Mouse (Mus musculus): ENCODE measurements around the gene Haus2.
"Not testable (repeated sequence)": the region's sequence is repeated elsewhere in the genome, so short reads cannot be mapped to it uniquely, and the experiment has no call there.

Haus2 gene

DNA sequence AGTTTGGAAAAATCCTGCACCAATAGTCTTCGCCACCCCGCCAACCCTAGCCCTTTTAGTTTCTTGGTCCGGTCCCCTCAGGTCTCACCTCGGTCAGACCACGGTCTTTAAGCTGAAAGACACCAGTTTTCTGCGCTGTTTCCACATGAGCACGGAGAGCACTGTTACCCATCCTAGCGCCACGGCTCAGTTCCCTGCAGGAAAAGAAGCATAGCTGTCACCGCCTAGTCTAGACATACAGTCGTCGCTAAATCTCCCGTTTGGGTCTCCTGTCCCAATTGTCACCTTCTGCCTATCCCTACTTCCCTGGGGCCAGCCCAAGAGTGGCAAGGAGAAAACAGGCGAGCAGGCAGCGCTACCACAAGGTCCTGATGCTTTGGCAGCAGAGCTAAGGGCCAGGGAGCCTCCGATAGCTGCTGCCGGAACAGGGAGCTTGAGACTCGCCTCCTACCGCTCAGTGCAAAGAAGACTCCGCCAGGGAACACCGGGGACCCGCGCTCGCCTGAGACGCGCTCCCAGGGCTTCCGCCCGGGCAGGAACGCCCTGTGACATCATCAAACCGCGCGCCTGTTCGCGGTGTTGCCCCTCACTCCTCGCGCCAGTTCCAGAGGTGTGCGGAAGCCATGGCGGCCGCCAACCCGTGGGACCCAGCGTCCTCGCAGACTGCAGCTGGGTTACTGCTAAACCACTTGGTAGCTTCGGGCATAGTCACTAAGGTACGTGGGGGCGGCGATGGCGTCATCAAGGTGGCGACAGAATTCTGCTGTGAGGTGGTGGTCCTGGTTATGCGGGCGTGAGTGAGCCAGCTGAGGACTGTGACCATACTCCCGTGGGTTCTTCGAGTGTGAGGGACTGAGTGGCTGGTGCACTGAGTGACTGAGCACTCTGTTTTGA is at the start of gene Haus2, which contains the start of gene Lrrc57:
TSS of gene Haus2 (plus strand) at position 554 of the 894 bp plus-strand sequence.
TSS of gene Lrrc57 (minus strand) at position 691 of the 894 bp plus-strand sequence.
- peak; percentile 88 to 91 for DNase-seq

DNA sequence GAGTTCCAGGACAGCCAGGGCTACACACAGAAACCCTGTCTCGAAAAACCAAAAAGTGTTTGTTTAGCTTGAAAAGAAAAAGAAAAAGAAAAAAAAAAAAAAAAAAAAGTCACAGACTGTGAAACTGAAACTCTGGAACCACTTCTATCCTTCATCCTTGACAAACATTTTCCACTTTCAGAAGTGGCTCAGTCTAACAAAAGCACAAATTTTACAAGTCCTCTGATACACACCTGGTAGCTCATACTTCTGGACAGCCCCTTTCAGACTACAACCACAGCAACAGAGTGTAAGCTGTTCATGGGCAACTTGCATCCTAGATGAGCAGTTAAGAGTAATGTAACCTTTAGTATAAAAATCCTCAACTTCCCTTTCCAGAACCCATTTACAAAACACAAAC is 47.7 kb upstream of the Haus2 start:
- no peak for DNase-seq

DNA sequence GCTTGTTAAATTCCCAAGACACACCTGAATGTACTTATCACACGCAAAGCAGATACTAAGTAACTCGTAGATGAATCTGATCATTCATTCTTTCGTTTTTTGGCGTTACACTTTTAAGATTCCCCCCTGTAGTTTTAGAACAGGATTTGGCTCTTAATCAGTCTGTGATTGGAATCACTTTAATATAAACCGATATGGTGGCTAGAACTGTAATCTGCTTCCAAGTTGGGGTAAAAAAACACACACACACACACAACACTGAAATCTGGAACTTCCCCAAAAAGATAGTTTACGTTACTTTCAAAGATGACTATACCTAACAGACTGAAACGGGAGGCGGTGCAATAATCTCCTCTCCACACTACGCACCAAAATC is 46.3 kb upstream of the Haus2 start:
- no peak for DNase-seq

DNA sequence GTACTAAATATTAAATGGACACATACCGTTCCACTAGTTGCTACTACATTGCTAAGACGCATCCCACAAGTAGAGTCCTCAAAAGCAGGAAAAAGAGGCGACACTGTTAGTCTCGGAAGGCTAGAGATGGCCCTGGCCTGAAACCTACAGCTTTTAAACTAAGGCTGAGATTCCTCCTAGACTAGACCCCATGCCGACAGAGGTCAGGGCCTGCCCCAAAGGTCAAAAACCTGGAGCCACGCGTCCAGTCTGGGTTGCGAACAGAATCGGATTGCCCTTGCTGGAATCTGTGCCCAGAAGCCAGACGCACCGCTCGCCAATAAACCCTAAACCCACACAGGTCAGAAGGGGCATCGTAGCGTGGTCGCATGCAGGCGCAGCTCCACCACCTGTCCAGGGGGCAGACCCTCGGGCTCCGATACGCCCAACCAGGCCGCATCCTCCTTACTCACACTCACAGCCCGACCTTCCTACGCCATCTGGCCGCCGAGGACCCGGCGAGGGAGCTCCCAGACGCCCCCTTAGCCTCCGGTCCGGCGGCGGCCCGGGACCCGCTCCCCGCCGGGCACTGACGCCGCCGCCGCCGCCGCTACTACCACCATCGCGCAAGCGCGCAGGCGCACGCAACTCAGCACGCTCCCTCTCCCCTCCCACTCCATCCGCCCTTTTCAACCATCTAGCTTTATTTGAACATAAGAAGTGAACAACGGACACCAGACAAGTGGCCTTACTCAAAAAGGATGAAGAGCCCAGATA is 45.8 kb upstream of the Haus2 start, which contains the start of gene Zfp106:
TSS of gene Zfp106 (minus strand) at position 609 of the 756 bp plus-strand sequence.
- DNase-seq = peak; percentile 89 to 91

DNA sequence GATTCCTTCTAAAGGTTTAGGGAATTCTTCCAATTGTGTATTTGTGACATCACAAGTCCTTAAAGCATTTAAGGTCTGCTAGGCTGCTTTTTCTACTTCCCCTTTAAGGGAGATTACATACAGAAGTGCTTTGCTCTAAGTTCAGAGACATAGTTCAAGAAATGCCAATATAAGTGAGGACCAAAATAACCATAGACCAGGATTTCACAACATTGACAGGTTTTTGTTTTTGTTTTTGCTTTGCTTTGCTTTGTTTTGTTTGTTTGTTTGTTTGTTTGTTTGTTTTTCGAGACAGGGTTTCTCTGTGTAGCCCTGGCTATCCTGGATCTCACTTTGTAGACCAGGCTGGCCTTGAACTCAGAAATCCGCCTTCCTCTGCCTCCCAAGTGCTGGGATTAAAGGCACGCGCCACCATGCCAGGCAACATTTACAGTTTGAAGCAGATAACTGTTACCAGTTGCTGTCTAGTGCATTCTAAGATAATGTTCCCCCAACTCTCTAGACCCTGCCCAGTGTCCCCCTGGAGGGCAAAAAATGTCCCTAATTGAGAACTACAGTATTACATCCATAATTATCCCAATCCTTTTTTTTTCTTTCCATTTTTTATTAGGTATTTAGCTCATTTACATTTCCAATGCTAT is 44.5 kb upstream of the Haus2 start:
- not testable (repeated sequence) for DNase-seq

DNA sequence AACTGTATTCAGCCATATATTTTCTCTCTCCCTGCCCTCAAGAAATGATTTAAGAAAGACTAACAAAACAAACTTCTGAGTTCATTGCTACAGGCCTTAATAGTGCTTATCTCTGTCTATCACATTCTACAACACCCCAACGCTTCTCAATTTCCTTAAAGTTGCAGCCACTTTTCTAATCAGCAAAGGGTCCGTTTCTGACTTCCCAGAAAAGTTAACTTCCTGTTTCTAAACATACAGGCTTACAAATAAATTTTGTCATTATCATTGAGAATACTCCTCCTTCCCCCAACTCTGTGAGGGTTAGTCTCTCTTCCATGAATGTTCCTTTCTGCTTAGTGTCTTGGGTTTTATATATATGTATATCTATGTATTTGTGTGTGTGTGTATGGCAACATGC is 43.8 kb upstream of the Haus2 start:
- no peak for DNase-seq

DNA sequence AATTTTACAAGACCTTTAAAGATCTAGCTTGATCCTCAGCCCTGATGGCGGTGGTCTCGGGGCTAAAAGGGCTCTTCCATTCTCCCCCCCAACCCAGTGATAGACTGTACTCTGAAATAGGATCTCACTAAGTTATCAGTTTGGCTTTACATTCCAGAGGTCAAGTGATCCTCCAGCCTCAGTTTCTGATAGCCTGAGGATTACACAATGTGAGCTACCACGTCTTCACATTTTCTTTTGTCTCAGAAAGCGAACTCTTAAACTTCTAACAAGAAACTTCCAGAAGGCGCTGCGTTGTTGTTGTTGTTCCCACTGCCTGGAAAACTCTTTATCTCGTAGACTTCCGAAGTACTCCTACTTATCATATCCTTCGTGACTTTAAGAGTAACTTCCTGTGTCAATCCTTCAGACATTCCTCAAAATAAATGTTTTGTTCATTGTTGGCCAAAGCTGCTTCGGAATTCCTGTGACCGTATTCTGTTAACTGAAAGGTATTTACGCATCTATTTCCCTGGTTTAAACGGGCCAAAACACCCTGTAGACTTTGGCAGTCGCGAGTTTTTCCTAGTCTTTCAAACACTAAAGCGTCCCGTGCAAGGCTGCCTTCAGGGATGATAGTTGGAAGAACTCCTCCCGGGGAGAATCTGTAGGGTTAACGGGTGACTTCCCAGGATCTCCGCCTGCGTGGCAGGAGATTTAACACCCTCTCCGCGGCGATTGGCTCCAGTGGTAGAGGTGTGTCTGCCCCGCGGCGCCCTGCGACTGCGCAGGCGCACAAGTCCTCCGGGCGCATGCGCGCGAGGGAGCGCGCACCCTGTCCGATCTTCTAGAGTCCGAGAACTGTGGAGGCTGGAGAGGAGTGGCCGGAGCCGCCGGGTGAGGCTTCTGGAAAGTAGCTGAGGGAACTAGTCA is 42.0 kb upstream of the Haus2 start, which contains the start of gene Snap23:
TSS of gene Snap23 (plus strand) at position 786 of the 912 bp plus-strand sequence.
- DNase-seq = peak; percentile 93 to 98

DNA sequence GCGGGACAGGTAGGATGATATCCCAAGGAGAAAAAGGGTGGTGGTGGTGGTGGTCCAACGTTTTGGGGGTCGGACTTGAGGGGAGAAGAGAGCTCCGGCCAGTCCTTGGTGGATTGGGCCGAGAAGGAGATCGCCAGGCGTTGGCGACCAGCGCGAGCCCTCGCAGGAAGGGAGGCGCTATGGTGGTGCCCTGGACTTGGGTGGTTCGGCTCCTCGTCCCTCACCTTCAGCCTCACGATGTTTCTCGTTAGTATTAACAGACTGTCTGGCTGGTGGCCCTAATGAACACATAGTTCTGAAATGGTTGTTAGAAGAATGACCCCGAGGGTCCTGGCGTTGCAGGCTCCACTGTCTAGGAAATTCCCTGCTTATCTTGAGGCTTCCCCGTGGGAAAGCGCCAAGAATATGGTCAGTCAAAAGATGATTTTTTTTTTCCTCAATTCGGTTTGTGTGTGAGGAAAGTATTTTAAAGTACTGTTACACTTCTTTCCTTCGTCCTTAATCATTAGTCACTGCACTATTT is 41.3 kb upstream of the Haus2 start:
- no peak for DNase-seq

DNA sequence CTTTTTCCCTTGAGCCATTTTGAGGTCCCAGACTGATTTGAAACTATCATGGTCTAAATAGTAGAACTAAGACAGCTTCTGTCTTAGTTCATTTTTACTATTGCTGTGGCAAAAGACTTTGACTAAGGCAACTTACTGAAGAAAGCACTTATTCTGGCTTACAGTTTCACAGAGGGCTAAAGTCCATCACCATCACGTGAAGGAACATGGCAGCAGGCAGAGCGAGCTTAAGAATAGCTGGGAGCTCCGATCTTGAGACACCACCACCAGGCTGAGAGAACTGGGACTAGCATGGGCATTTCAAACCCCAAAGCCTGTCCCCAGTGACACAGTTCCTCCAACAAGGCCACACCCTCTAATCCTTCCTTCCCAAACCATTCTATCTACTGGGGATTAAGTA is 38.1 kb upstream of the Haus2 start:
- no peak for DNase-seq

DNA sequence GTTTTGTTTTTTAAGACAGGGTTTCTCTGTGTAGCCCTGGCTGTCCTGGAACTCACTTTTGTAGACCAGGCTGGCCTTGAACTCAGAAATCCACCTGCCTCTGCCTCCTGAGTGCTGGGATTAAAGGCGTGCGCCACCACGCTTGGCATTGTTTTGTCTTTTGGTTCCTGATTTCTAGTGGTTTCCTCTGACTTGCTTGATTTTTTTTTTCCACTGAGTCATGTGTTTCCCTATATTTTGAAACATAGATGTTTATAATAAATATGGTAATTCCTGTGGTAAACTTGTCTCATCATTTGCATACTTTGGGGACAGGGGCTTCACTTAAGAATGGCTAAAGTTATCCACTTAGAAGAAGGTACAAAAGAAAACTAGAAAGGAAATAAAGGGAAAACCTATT is 37.0 kb upstream of the Haus2 start:
- DNase-seq = not testable (repeated sequence)

DNA sequence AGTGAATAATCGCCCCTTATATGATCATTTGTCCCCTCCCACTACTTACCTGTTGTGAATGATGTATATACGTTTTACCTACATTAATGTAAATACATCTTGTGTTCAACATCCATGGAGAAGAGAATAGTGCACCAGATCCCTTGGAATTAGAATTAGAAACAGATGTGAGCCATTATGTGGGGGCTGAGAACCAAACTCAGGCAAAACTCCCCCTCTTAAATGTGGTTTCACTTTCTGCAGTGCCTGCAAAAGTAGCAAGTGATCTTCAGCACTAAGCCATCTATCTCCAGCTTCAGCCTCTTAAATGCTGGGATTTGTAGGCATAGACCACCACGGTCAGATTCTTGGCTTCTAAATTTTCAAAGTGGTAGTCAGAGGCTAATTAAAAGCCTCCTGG is 34.1 kb upstream of the Haus2 start:
- no peak for DNase-seq

DNA sequence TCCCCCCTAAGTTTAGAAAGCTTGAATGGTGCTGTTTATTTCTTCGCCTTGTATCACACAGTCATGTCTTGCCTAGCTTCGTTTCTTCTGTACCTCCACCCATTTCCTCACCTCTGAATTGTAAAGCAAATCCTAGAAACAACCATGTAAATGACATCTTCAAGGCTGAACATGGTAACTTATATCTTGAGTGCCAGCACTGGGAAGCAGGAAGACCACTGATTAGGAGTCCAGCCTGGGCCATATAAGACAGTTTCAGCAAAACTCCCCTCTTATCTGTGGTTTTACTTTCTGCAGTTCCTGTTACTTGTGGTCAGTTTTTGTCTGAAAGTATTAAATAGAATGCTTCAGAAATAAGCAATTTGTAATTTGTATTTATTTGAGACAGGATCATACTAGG is 33.2 kb upstream of the Haus2 start:
- no peak for DNase-seq

DNA sequence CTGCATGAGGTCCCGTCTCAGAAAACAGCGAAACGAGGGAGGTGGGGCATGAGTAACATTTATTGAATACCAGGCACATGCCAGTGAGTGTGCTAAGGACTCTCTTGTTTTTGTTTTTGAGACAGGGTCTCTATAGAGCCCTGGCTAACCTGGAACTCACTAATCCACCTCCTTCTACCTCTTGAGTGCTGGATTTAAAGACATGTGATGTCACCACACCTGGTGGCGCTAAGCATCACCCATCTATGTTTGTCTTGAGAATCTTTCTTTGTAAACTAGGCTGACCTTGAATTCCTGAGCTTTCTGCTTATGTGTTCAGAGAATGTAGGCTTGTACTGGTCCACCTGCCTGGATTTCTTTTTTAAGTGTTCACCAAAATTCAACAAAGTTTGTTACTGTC is 31.4 kb upstream of the Haus2 start:
- no peak for DNase-seq

DNA sequence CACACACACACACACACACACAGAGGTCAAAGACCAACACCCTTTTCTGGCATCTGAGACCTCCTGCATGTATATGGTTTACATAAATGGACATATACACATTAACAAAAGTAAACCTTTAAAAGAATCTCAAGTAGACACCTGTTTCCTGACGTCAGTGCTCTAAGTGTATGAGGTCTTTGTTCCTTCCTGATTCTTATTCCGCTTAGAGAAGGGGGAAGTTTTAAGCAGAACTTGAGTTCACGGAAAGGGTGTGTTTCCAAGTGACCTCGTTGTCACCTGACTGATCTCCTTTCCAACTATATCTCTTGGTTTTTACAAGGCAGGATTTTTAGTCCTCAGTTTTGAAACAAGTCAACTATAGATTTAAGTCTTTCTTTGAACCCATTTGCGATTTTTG is 30.9 kb upstream of the Haus2 start:
- DNase-seq = no peak

DNA sequence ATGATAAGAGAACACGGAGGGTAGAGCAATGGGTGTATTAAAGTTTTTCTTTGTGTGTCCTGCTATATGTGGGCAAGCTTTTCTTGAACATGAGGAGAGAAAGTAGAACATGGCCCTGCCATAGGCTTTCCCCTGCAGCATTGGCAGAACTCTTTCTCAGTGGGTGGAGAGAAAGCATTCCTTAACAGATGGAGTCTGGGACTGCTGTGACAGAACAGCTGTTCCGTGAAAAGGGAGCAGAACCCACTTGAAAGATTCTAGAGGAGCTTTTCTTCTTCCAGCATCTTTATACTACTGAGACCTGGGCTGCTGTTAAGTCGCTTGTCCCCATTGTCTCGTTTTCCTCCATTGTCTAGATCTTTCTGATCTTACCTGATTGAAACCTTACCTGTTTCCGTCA is 19.4 kb upstream of the Haus2 start:
- no peak for DNase-seq

DNA sequence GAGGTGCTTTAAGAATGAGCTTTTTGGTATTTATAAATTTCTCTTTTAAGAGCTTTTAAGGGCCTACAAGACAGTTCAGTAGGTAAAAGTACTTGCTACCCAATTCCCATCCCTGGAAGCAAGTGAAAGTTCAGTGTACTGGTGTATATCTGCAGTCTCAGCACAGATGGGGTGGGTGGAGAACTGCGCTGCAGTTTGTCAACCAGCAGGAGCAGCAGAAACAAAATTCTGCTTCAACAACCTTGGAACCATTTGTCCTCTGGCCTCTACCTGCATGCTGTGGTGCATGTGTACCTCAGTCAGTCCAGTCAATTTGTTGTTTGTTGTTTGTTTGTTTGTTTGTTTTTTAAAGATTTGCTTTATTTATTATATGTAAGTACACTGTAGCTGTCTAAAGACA is 17.0 kb upstream of the Haus2 start:
- no peak for DNase-seq

DNA sequence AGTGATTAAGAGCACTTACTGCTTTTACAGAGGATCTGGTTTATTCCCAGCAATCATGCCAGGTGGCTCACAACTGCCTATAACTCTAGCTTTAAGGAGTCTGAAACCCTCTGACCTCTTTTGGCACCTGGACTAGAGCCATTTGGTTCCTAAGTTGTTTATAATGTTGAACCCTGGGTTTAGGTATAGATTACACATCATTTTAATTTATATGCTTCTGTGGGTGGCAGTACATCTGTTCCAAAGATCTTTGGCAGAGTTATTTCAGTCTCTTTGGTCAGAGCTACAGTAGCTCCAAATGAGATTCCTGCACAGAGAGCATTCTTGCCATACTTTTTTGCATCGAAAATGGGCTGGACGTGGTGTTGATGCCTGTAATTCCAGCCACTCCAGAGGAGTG is 11.4 kb upstream of the Haus2 start:
- no peak for DNase-seq

DNA sequence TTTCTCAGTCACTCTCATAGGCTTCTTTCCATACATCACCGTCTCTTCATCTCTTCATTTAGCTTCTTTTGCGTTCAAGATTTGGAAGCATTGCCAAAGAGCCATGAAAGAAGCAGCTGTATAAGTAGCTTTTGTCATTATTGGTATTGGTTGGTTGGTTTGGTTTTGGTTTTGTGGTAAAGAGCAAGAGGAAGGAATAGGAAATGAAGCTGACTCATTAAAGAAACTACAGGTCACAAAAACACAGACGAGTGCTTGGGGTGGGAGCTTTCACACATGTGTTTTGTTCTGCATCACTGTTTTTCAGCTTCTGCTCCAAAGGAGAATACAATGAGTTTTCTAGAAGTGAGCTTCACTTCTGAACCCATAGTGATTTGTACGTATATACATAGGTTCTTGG is 9.7 kb upstream of the Haus2 start:
- no peak for DNase-seq

DNA sequence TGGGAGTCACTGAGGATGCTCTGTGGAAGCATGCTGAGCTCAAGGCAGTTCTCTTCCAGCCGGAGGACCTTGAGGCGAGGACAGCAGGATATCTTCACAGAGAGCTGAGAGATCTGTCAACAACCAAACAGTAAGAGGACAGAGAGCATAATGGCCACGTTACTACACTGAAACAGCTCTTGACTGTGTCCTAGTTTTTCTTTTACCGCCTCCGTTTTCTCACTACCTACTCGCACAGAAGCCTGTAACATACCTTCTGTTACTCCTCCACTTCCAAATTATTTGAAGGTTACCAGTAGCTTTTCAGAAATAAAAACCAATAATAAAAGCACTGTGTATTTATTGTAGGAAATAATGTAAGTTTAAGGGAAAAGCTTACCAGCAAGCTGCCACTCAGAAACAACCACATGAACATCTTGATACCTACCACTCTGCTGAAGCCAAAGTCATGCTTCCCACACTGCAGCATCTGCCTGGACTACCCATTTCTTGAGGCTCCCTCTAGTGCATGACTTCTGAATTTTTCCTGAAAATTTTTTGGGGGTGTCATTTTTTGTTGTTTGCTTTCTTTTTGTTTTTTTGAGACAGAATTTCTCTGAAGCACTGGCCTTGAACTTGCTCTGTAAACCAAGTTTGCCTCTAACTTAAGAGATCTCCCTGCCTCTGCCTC is 3.0 kb upstream of the Haus2 start:
- no peak for DNase-seq

DNA sequence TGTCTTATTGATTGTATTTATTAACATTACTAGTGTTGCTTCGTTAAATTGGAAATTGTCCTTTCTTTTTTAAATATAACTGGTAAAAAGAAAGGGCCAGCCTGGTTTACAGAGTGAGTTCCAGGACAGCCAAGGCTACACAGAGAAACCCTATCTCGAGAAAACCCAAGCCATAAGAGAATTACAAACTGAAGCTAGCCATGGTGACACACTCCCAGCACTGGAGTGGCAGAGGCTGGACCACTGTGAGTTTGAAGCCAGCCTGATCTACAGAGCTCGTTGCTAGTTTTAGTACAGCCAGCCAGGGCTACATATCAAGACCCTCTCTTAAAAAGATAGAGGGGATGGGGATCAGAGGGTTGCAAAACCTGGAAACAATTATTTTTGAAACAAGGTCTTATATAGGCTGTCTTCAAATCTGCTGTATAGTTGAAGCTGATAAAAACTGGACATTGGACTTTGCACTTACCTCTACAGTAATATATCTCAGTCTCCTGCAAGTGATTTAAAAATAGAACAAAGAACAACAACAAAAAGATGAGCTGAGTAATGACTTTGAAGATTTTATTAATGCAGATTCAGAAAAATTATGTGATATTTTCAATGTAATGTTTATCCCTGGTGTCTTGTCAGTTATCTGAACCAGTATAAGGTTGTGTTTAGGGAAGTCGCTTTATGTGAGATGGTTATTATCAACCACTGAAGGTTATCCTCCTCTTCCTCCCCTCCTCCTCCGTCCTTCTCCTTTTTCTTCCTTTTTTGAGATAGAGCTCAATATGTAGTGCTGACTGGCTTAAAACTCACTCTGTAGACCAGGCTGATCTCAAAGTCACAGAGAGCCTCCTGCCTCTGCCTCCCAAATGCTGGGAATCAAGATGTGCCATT is 7.3 kb downstream of the Haus2 start:
- no peak for DNase-seq
